Mouse (Mus musculus): ENCODE data around the gene Jmjd1c. TPM values are rescaled to one million over a fixed set of nuclear protein-coding genes. Genes with fewer than 3 reads are reported as not detected.

Jmjd1c gene
- polyA plus RNA-seq, 2 experiments, result 34.5 to 52.2 TPM

- H3K4me2 ChIP-seq (replicated peaks; ENCODE audit: low read depth, low read length, severe bottlenecking), result no peak overlapping the region
- no peak overlapping the region for H3K9ac ChIP-seq (ENCODE audit: low read depth, low read length, severe bottlenecking)
- no peak for ATAC-seq (ENCODE audit: low FRiP score, low read depth)
- no peaks in the 10 kb centered on the region; the same call in 1 of the 2 replicates for H3K36me3 ChIP-seq (ENCODE audit: control insufficient read depth, insufficient read depth, low read length)
- DNase-seq (ENCODE audit: low spot score), result no peak
- no peak overlapping the region for H3K27ac ChIP-seq (replicated peaks; ENCODE audit: low read depth, low read length)
- H3K4me1 ChIP-seq (ENCODE audit: control insufficient read depth, insufficient read depth, low read length), result no peaks in the 10 kb centered on the region
- no peaks in the 10 kb centered on the region for H3K27me3 ChIP-seq (ENCODE audit: control insufficient read depth, insufficient read depth, low read length)
- 96% methylated on average over 3 of the region's 3 CpGs for WGBS
- H3K4me3 ChIP-seq (replicated peaks; ENCODE audit: low read length), result no peak overlapping the region
- no peak for TF ChIP-seq POLR2A (IDR thresholded peaks at IDR 0.05; ENCODE audit: borderline replicate concordance, extremely low read depth, insufficient read depth, insufficient read length)
- H3K9me3 ChIP-seq (ENCODE audit: control insufficient read depth, low read length), result no peaks in the 10 kb centered on the region
Observed at GRCm38 (mm10) chr10:67151766-67152165, 55.8 kb downstream of the Jmjd1c start.

- no peak overlapping the region for H3K27ac ChIP-seq (replicated peaks; ENCODE audit: low read depth, low read length)
- DNase-seq (ENCODE audit: low spot score) (no peak), ATAC-seq (ENCODE audit: low FRiP score, low read depth) (no peak)
- no peak overlapping the region for H3K9ac ChIP-seq (ENCODE audit: low read depth, low read length, severe bottlenecking)
- no peaks in the 10 kb centered on the region for H3K9me3 ChIP-seq (ENCODE audit: control insufficient read depth, low read length)
- no peak overlapping the region for H3K4me2 ChIP-seq (replicated peaks; ENCODE audit: low read depth, low read length, severe bottlenecking)
- H3K36me3 ChIP-seq (ENCODE audit: control insufficient read depth, insufficient read depth, low read length), result peaks cover 3% of the 10 kb centered on the region; the same call in 1 of the 2 replicates
- WGBS, result 97% methylated on average over 3 of the region's 3 CpGs
- H3K4me3 ChIP-seq (replicated peaks; ENCODE audit: low read length), result no peak overlapping the region
- TF ChIP-seq POLR2A (IDR thresholded peaks at IDR 0.05; ENCODE audit: borderline replicate concordance, extremely low read depth, insufficient read depth, insufficient read length), result no peak
- no peaks in the 10 kb centered on the region for H3K4me1 ChIP-seq (ENCODE audit: control insufficient read depth, insufficient read depth, low read length)
- H3K27me3 ChIP-seq (ENCODE audit: control insufficient read depth, insufficient read depth, low read length), result no peaks in the 10 kb centered on the region
Observed at GRCm38 (mm10) chr10:67154647-67155046, 58.7 kb downstream of the Jmjd1c start.

DNA sequence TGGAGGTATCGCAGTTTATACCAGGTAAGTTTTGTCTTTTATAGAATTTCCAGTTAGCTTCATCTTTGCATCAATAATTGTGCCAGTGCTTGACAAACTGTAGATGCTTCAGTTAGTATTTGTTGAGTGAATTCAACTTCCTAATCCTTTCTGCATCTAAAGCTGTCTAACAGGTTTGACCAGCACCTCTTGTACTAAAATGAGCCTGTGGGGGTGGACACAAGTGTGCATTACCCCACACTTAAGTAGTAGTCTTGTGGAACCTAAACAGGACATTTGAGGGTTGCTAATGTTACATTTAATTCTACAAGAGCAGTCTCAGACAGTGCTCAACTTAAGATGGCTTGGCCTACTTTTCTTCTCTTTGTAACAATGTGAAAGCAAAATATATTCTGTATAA lies 78.1 kb downstream of the Jmjd1c start:
- ATAC-seq (ENCODE audit: low FRiP score, low read depth) (no peak), DNase-seq (ENCODE audit: low spot score) (no peak)
- WGBS, result 95% methylated on average over 1 of the region's 1 CpGs
- Histone ChIP-seq H3K27me3 (ENCODE audit: control insufficient read depth, insufficient read depth, low read length) (no peaks in the 10 kb centered on the region), H3K9ac (ENCODE audit: low read depth, low read length, severe bottlenecking) (no peak overlapping the region), H3K4me3 (replicated peaks; ENCODE audit: low read length) (no peak overlapping the region), H3K36me3 (ENCODE audit: control insufficient read depth, insufficient read depth, low read length) (0 out of 2 replicates have a peak, but pooled peaks cover 6% of the 10 kb centered on the region), H3K27ac (replicated peaks; ENCODE audit: low read depth, low read length) (no peak overlapping the region), H3K4me2 (replicated peaks; ENCODE audit: low read depth, low read length, severe bottlenecking) (no peak overlapping the region), H3K9me3 (ENCODE audit: control insufficient read depth, low read length) (no peaks in the 10 kb centered on the region), H3K4me1 (ENCODE audit: control insufficient read depth, insufficient read depth, low read length) (no peaks in the 10 kb centered on the region; the same call in 1 of the 2 replicates)
- no peak for TF ChIP-seq POLR2A (IDR thresholded peaks at IDR 0.05; ENCODE audit: borderline replicate concordance, extremely low read depth, insufficient read depth, insufficient read length)

DNA sequence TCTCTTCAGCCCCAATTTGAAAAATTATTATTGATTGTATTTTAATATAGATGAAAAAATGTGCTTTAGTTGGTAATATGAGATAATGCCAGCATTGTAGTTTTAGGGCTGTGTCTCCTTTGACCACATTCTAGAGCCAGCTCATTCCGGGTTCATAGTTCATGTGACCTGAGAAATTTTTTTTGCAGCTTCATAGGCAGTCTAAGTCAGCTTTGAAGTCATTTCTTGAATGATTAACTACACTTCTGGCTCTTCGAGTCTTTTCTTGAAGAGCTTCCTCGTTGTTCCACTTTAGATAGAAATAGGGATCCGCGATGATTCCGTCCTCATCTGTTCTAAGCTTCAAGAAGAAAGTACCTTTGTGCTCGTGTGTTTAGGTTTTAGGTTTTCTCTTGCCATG lies 80.1 kb downstream of the Jmjd1c start:
- Histone ChIP-seq H3K4me3 (replicated peaks; ENCODE audit: low read length) (no peak overlapping the region), H3K9ac (ENCODE audit: low read depth, low read length, severe bottlenecking) (no peak overlapping the region), H3K4me2 (replicated peaks; ENCODE audit: low read depth, low read length, severe bottlenecking) (no peak overlapping the region), H3K9me3 (ENCODE audit: control insufficient read depth, low read length) (no peaks in the 10 kb centered on the region), H3K36me3 (ENCODE audit: control insufficient read depth, insufficient read depth, low read length) (no peaks in the 10 kb centered on the region), H3K27me3 (ENCODE audit: control insufficient read depth, insufficient read depth, low read length) (no peaks in the 10 kb centered on the region), H3K4me1 (ENCODE audit: control insufficient read depth, insufficient read depth, low read length) (no peaks in the 10 kb centered on the region; the same call in 1 of the 2 replicates), H3K27ac (replicated peaks; ENCODE audit: low read depth, low read length) (no peak overlapping the region)
- 84% methylated on average over 7 of the region's 7 CpGs for WGBS
- ATAC-seq (ENCODE audit: low FRiP score, low read depth) (no peak), DNase-seq (ENCODE audit: low spot score) (no peak)
- TF ChIP-seq POLR2A (IDR thresholded peaks at IDR 0.05; ENCODE audit: borderline replicate concordance, extremely low read depth, insufficient read depth, insufficient read length), result no peak

- DNase-seq (ENCODE audit: low spot score), result no peak
- H3K4me3 ChIP-seq (replicated peaks; ENCODE audit: low read length), result no peak overlapping the region
- H3K9me3 ChIP-seq (ENCODE audit: control insufficient read depth, low read length), result no peaks in the 10 kb centered on the region
- H3K4me1 ChIP-seq (ENCODE audit: control insufficient read depth, insufficient read depth, low read length), result no peaks in the 10 kb centered on the region; the same call in 1 of the 2 replicates
- no peaks in the 10 kb centered on the region for H3K36me3 ChIP-seq (ENCODE audit: control insufficient read depth, insufficient read depth, low read length)
- 75% methylated on average over 3 of the region's 3 CpGs for WGBS
- no peak overlapping the region for H3K4me2 ChIP-seq (replicated peaks; ENCODE audit: low read depth, low read length, severe bottlenecking)
- H3K27ac ChIP-seq (replicated peaks; ENCODE audit: low read depth, low read length), result no peak overlapping the region
- no peak for ATAC-seq (ENCODE audit: low FRiP score, low read depth)
- TF ChIP-seq POLR2A (IDR thresholded peaks at IDR 0.05; ENCODE audit: borderline replicate concordance, extremely low read depth, insufficient read depth, insufficient read length), result no peak
- no peaks in the 10 kb centered on the region for H3K27me3 ChIP-seq (ENCODE audit: control insufficient read depth, insufficient read depth, low read length)
- H3K9ac ChIP-seq (ENCODE audit: low read depth, low read length, severe bottlenecking), result no peak overlapping the region
Observed at GRCm38 (mm10) chr10:67176932-67177331, 81.0 kb downstream of the Jmjd1c start.

DNA sequence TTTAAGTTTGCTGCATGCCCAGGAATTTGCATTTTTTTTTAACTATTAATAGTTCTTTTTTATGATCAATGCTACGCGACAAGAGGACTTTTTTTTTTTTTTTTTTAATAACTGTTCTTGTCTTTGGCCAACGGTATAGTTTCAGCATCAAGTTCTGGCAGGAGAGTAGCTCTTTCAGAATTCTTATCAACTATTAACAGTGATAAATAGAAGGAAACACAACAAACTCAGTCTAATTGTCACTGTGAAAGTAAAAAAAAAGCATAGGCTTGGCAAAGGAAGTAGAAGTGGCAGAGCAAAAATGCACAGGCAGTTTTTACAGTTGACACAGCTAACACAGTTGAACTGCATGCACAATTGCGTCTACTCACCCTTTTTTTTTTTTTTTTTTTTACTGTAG lies 81.5 kb downstream of the Jmjd1c start:
- peaks cover under 1% of the 10 kb centered on the region for H3K4me1 ChIP-seq (ENCODE audit: control insufficient read depth, insufficient read depth, low read length)
- no peak overlapping the region for H3K4me2 ChIP-seq (replicated peaks; ENCODE audit: low read depth, low read length, severe bottlenecking)
- no peak for TF ChIP-seq POLR2A (IDR thresholded peaks at IDR 0.05; ENCODE audit: borderline replicate concordance, extremely low read depth, insufficient read depth, insufficient read length)
- H3K27me3 ChIP-seq (ENCODE audit: control insufficient read depth, insufficient read depth, low read length), result no peaks in the 10 kb centered on the region
- H3K9me3 ChIP-seq (ENCODE audit: control insufficient read depth, low read length), result no peaks in the 10 kb centered on the region
- no peak overlapping the region for H3K27ac ChIP-seq (replicated peaks; ENCODE audit: low read depth, low read length)
- 47% methylated on average over 4 of the region's 4 CpGs for WGBS
- no peak overlapping the region for H3K4me3 ChIP-seq (replicated peaks; ENCODE audit: low read length)
- H3K9ac ChIP-seq (ENCODE audit: low read depth, low read length, severe bottlenecking), result no peak overlapping the region
- ATAC-seq (ENCODE audit: low FRiP score, low read depth), result no peak
- DNase-seq (ENCODE audit: low spot score), result no peak
- no peaks in the 10 kb centered on the region for H3K36me3 ChIP-seq (ENCODE audit: control insufficient read depth, insufficient read depth, low read length)

Measured in limb, embryonic 14.5 days (tissue).